Mouse (Mus musculus) stomach, embryonic 14.5 days (tissue): ENCODE results near the gene Dolpp1. TPM values are rescaled to one million over a fixed set of nuclear protein-coding genes. Genes with fewer than 3 reads are reported as not detected.
A peak's percentile ranks its signal among the peaks of the same experiment; 100 is the strongest.

Source experiments
- ATAC-seq: fragments of 200-750 bp; cut with Nextera tagmentation; 2 replicates; pipeline ENCODE4 v1.8.0; 2017; ENCODE audit warnings: low read depth, moderate TSS enrichment; ENCODE audit not compliant: insufficient number of reproducible peaks, insufficient read depth, low FRiP score
- H3K27ac ChIP-seq: fragments of 300-500 bp; sonication (generic); 2 replicates; pipeline ENCODE4 v1.5.1; 2014; ENCODE audit warnings: mild to moderate bottlenecking, low read length, moderate library complexity, mixed read lengths
- H3K27me3 ChIP-seq: fragments of 300-500 bp; sonication (generic); 2 replicates; pipeline ENCODE4 v1.6.1; 2014; ENCODE audit warnings: low read length, control low read depth, mixed read lengths; ENCODE audit not compliant: control insufficient read depth, insufficient read depth
- H3K36me3 ChIP-seq: fragments of 300-500 bp; sonication (generic); 2 replicates; pipeline ENCODE4 v1.6.1; 2014; ENCODE audit warnings: mild to moderate bottlenecking, control low read depth, low read length, moderate library complexity, mixed read lengths; ENCODE audit not compliant: control insufficient read depth, insufficient read depth
- H3K4me1 ChIP-seq: fragments of 300-500 bp; sonication (generic); 2 replicates; pipeline ENCODE4 v1.6.1; 2014; ENCODE audit warnings: low read length, control low read depth, mixed read lengths; ENCODE audit not compliant: control insufficient read depth, insufficient read depth
- H3K4me2 ChIP-seq: fragments of 300-500 bp; sonication (generic); replicated peaks from 2 replicates; pipeline ENCODE4 v1.6.1; 2014; ENCODE audit warnings: low read depth, low read length, control low read depth
- H3K4me3 ChIP-seq: fragments of 300-500 bp; sonication (generic); 2 replicates; pipeline ENCODE4 v1.5.1; 2014; ENCODE audit warnings: low read depth, low read length, control low read depth
- H3K9ac ChIP-seq: fragments of 300-500 bp; sonication (generic); replicated peaks from 2 replicates; pipeline ENCODE4 v1.6.1; 2014; ENCODE audit warnings: low read depth, mild to moderate bottlenecking, control low read depth, low read length, moderate library complexity, mixed read lengths
- H3K9me3 ChIP-seq: fragments of 300-500 bp; sonication (generic); 2 replicates; pipeline ENCODE4 v1.6.1; 2016; ENCODE audit warnings: low read depth, low read length, control low read depth; ENCODE audit not compliant: control insufficient read depth
- WGBS: fragments of 180-500 bp; shearing (Covaris S2); extraction: QIAGEN DNeasy Blood & Tissue Kit; methylation state at CpG from one replicate; pipeline ENCODE4 v1.1.7; 2014; 5-methylcytosine and 5-hydroxymethylcytosine counted together
- polyA plus RNA-seq: library from polyadenylated mRNA; unstranded; fragments of >200 nt; fragmentation: Nextera tagmentation; extraction: Ambion mirVana; gene quantifications from 2 replicates; pipeline ENCODE4 v1.2.1, GENCODE M21; 2014

Gene Dolpp1
- polyA plus RNA-seq, 1 experiment from 2014 or later, result 35.8 TPM

DNA sequence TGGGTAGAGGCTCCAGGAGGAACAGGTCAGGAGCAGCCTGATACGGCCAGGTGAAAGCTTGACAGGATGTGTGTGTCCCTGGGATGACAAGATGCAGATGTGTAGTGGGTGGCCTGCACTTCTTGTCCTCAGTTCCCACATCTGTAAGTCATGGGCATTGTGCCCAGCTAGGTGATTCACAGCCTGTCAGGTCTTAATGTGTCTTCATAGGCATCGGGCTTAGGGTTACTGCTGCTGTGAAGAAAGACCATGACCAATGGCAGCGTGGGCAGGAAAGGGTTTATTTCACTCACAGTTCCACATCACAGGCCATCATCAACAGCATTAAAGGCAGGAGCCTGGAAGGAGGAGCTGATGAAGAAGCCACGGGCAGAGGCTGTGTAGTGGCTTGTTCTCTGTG lies 6.5 kb upstream of the Dolpp1 start:
- H3K27ac ChIP-seq, result no peak overlapping the region
- H3K27me3 ChIP-seq, result no peaks in the 10 kb centered on the region
- H3K36me3 ChIP-seq, result peaks cover 29% of the 10 kb centered on the region
- no peak overlapping the region for H3K4me2 ChIP-seq
- no peak overlapping the region for H3K4me3 ChIP-seq
- H3K4me1 ChIP-seq, result no peaks in the 10 kb centered on the region
- H3K9ac ChIP-seq, result no peak overlapping the region
- WGBS, result 88% methylated on average over 4 of the region's 4 CpGs
- H3K9me3 ChIP-seq, result no peaks in the 10 kb centered on the region
- ATAC-seq, result no peak

DNA sequence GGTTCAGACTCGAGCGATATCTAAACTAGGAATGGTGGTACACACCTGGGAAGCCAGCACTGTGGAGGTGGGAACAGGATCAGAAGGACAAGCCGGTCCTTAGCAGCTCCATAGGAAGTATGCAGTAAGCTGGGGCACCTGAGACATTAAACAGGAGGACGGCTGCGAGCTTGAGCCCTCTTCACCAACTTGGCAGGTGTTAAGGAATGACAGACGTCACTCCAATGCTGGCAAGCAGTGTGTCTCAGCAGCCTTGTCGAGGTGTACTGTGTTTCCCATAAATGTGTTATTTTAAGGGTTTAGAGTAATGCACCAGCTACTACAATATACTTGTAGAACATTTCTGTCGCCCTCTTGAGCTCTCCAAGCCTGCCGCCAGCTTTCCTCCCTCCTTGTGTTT lies 5.1 kb upstream of the Dolpp1 start:
- Histone ChIP-seq H3K27ac (no peak overlapping the region), H3K27me3 (no peaks in the 10 kb centered on the region), H3K36me3 (peaks cover 17% of the 10 kb centered on the region), H3K9ac (no peak overlapping the region), H3K9me3 (no peaks in the 10 kb centered on the region), H3K4me3 (no peak overlapping the region), H3K4me2 (no peak overlapping the region), H3K4me1 (no peaks in the 10 kb centered on the region)
- ATAC-seq, result no peak
- 80% methylated on average over 9 of the region's 9 CpGs for WGBS

DNA sequence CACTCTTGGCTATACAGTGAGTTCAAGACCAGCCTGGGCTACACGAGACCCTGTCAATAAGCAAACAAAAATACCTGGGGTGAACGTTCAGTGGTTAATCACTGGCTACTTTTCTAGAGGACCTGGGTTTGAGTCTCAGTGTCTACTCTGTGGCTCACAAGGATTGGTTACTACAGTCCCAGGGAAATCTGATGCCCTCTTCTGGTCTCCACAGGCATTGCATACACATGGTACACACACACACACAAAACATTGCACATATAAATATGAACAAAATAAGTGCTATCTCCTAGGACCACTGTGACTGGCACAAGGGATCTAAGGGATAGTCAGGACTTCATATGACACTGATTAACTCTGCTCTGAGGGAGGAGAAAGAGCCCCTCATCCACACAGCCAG lies 3.1 kb upstream of the Dolpp1 start:
- no peak overlapping the region for H3K4me2 ChIP-seq
- H3K9me3 ChIP-seq, result no peaks in the 10 kb centered on the region
- H3K4me1 ChIP-seq, result peaks cover 7% of the 10 kb centered on the region; the same call in 1 of the 2 replicates
- H3K4me3 ChIP-seq, result no peak overlapping the region
- 87% methylated on average over 2 of the region's 2 CpGs for WGBS
- peaks cover 2% of the 10 kb centered on the region; the same call in 1 of the 2 replicates for H3K36me3 ChIP-seq
- ATAC-seq, result no peak
- H3K9ac ChIP-seq, result no peak overlapping the region
- H3K27ac ChIP-seq, result no peak overlapping the region
- H3K27me3 ChIP-seq, result no peaks in the 10 kb centered on the region

DNA sequence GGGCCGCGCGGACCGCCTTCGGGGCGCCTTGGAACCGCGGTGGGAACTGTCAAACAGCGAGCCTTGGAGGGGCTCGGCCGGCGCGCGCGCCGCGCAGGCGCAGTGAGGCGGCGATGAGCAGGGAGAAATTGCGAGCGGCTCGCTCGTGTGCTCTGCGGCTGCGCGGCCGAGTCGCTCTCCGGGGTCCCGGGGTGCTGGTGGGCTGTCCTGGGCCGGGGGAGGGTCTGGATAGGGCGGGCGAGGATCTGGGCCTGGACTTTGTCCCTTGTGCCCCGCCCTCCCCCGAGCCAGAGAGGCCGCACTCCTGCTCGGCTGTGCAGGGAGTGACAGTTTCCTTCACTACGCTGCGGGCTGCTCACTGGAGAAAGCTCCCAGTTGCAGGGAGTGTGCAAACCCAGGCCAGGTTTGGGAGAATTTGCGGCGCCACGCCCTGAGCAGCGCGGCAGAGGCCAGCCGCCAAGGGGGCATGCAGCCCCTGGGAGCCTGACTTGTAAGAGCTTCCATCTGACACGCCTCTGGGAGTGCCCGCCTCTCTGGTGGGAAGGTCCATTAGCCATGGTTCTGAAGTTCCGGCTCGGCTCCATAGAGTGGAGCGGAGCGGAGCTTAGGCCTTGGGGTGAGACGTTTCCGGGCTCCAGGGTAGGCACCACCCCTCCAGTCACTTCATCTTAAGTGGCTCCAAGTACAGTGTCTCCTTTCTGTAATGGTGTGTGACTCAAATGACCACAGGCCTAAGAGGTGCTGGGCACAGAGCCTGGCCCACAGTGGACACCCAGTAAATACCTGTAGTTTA lies 719 bp downstream of the Dolpp1 start:
- H3K9ac ChIP-seq, result peak overlapping the region; percentile 65
- peaks cover 12% of the 10 kb centered on the region for H3K36me3 ChIP-seq
- no peaks in the 10 kb centered on the region for H3K9me3 ChIP-seq
- H3K4me1 ChIP-seq, result peaks cover 7% of the 10 kb centered on the region; the same call in 1 of the 2 replicates
- peak; percentile 68 for ATAC-seq
- H3K27ac ChIP-seq, result peak overlapping the region; percentile 88
- no peaks in the 10 kb centered on the region for H3K27me3 ChIP-seq
- peak overlapping the region; percentile 76 for H3K4me3 ChIP-seq
- peak overlapping the region; percentile 78 for H3K4me2 ChIP-seq
- WGBS, result under 1% methylated on average over 53 of the region's 54 CpGs

DNA sequence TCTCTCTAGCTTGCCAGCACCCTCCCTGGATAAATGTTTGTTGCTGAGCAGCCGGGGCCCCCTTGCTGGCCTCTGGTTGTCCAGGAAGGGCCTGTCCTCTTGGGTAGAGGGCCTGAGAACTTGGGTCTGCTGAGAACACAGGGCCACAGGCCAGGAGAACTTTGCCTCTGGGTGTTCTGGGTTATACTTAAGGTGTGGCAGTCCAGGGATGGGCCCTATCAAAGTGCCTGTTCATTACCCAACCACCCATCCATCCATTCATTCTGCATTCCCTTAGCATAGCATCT lies 1.3 kb downstream of the Dolpp1 start:
- Histone ChIP-seq H3K27ac (peak overlapping the region; percentile 88; the same call in 1 of the 2 replicates), H3K9me3 (no peaks in the 10 kb centered on the region), H3K4me1 (peaks cover 7% of the 10 kb centered on the region; the same call in 1 of the 2 replicates), H3K27me3 (no peaks in the 10 kb centered on the region), H3K36me3 (peaks cover 16% of the 10 kb centered on the region), H3K4me2 (peak overlapping the region; percentile 78), H3K4me3 (peak overlapping the region; percentile 76), H3K9ac (peak overlapping the region; percentile 65; the same call in 1 of the 2 replicates)
- no peak for ATAC-seq
- 44% methylated on average over 1 of the region's 1 CpGs for WGBS

DNA sequence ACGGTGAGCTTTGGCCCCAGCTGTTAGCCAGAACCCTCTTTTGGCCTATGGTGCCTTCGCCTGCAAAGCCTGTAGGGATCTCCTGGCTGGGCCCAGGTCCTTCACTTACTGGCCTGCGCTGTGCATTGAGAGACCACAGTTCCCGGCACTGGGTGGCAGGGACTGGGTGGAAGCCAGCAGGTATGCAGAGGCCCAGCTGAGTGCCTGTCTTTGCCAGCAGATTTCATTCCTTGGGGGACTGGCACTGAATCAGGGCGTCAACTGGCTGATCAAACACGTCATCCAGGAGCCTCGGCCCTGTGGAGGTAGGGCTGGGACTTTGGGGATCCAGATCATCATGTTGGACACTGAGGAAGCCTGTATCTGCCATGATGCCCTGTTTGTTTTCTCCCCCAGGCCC lies 3.7 kb downstream of the Dolpp1 start:
- H3K9ac ChIP-seq, result no peak overlapping the region
- H3K27ac ChIP-seq, result no peak overlapping the region

DNA sequence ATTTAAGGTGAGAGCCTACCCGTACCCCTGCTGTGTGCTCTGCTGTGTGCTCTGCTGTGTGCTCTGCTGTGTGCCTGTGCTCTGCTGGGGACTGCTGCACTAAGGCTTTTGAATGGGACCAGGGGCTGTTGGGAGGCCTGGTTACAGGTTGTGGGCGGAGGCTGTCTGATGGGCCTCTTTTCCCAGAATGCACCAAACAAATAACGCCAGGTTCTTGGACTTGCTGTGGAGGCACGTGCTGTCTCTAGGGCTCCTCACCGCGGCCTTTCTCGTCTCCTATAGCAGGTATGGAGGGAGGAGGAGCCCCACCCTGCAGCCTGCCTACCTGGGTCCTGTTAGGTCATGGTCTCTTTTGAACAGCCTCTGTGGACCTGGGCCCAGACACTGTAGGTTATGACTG lies 4.2 kb downstream of the Dolpp1 start:
- no peak for ATAC-seq
- WGBS, result 88% methylated on average over 7 of the region's 7 CpGs

More for the DNA sequence above, 3.7 kb downstream of the Dolpp1 start:
- 90% methylated on average over 7 of the region's 7 CpGs for WGBS
- no peaks in the 10 kb centered on the region for H3K27me3 ChIP-seq
- no peaks in the 10 kb centered on the region for H3K9me3 ChIP-seq
- no peak overlapping the region for H3K4me2 ChIP-seq
- H3K4me1 ChIP-seq, result peaks cover 11% of the 10 kb centered on the region; the same call in 1 of the 2 replicates
- no peak for ATAC-seq
- H3K4me3 ChIP-seq, result no peak overlapping the region
- peaks cover 26% of the 10 kb centered on the region for H3K36me3 ChIP-seq

DNA sequence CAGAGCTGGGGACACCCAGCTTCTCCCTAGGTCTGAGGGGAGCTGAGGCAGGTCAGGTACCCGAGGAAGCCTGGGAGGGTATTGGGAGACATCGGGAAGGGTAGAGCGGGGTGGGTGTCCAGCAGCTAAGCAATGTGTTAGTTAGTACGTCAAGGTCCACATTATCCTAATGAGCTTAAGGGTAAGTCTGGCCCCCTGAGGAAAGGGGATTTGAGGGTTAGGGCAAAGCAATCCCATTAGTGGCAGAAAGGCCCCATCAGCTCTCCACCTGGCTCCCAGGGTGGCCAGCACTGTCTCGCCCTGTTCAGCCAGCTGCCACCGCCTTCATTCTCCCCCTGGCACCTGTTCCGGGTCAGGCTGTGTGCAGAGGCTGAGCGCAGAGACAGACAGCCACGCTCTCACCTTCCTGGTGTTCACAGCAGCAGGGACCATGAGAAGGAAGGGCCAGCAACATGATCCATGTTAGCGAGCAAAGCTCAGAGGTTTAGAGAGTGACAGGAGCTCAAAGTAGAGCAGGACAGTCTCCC lies 6.0 kb downstream of the Dolpp1 start:
- Histone ChIP-seq H3K9me3 (no peaks in the 10 kb centered on the region), H3K27me3 (no peaks in the 10 kb centered on the region), H3K27ac (no peak overlapping the region), H3K4me3 (no peak overlapping the region), H3K4me1 (peaks cover 10% of the 10 kb centered on the region; the same call in 1 of the 2 replicates), H3K36me3 (peaks cover 28% of the 10 kb centered on the region), H3K4me2 (no peak overlapping the region), H3K9ac (no peak overlapping the region)
- ATAC-seq, result no peak
- 85% methylated on average over 10 of the region's 10 CpGs for WGBS

More for the DNA sequence above, 4.2 kb downstream of the Dolpp1 start:
- H3K27ac ChIP-seq, result no peak overlapping the region
- H3K4me2 ChIP-seq, result no peak overlapping the region
- peaks cover 11% of the 10 kb centered on the region; the same call in 1 of the 2 replicates for H3K4me1 ChIP-seq
- no peak overlapping the region for H3K4me3 ChIP-seq
- H3K9me3 ChIP-seq, result no peaks in the 10 kb centered on the region
- H3K9ac ChIP-seq, result no peak overlapping the region
- no peaks in the 10 kb centered on the region for H3K27me3 ChIP-seq
- peaks cover 26% of the 10 kb centered on the region for H3K36me3 ChIP-seq
